ENCODE assay signal across 16 mouse cellular contexts in genomic region chr9:8597089-8597488, GRCm38 (mm10). TPM values are rescaled to one million over a fixed set of nuclear protein-coding genes. Genes with fewer than 3 reads are reported as not detected.
DNase-seq lines count a peak whose midpoint lies in the region; ATAC-seq and TF ChIP-seq lines count a peak whose summit lies in the region.
"Had no signal": no experiment of that assay in that cellular context is flagged by ENCODE, and none has a peak within 500 bp of the region (broad histone marks: within the 10 kb centered on the region; RNA-seq: fewer than 3 reads in every experiment).

No protein-coding gene starts in this region.

- no peak for DNase-seq in frontal cortex, postnatal 14 days (ENCODE audit: low spot score in 2 of 2)
- peak; percentile 12 to 64 for DNase-seq in left cerebral cortex, postnatal 25 days (ENCODE audit: low spot score in 2 of 2)
- DNase-seq in left cerebral cortex, adult 2 months (ENCODE audit: extremely low spot score in 1 of 2, low spot score in 2 of 2), result no peak
- peak; percentile 37 for DNase-seq in cerebellum, adult 8-10 months
- DNase-seq in left cerebral cortex, postnatal 4 days, result peak; percentile 70
- DNase-seq in spleen, postnatal 10 days (ENCODE audit: low spot score in 2 of 2), result no peak
- no peak for DNase-seq in urinary bladder, postnatal 10 days (ENCODE audit: low spot score)
- DNase-seq: adrenal gland, adult 8-10 months; gastrocnemius, adult 2 months; heart, adult 2 months; heart, postnatal 10 days; kidney, adult 11 months had no signal

- no peak for TF ChIP-seq CTCF in left cerebral cortex, adult 2 months (IDR thresholded peaks at IDR 0.05)

- no peak overlapping the region for H3K27ac ChIP-seq in left cerebral cortex, adult 2 months
- H3K27ac ChIP-seq: embryonic facial prominence, embryonic 13.5 days; gastrocnemius, adult 2 months; heart, adult 2 months had no signal

- no peak overlapping the region for H3K4me3 ChIP-seq in left cerebral cortex, adult 2 months
- H3K4me3 ChIP-seq: embryonic facial prominence, embryonic 13.5 days; gastrocnemius, adult 2 months; heart, adult 2 months; myocyte had no signal

- peak; percentile 98 for ATAC-seq in frontal cortex, adult (ENCODE audit: low TSS enrichment)

- intact Hi-C loops in left cerebral cortex, postnatal 25 days (cut with DNase I), result no loop called here
- intact Hi-C loops in left cerebral cortex, adult 2 months (cut with DNase I), result no loop called here
- intact Hi-C loops in left cerebral cortex, postnatal 4 days (cut with DNase I), result no loop called here

RNA-seq across cellular contexts. Expression of gene Trpc6, which starts 53.1 kb away (rescaled TPM):
- total RNA-seq in left cerebral cortex, postnatal 25 days (2021), result 10 to 100 TPM; 12.2 to 13.1 TPM
- total RNA-seq in left cerebral cortex, adult 2 months (2021), result 10 to 100 TPM; 19.0 to 22.4 TPM
- total RNA-seq in left cerebral cortex, postnatal 4 days (2021), result 1 to 10 TPM; 3.3 to 4.0 TPM
- total RNA-seq: liver, adult 2 months had no signal

Comparison
In these comparisons a context has a peak if more than half of its experiments do, and no peak if none do; other contexts are left out.
1. DNase-seq: peak in left cerebral cortex, postnatal 25 days (2 of 2), cerebellum, adult 8-10 months (single experiment) and left cerebral cortex, postnatal 4 days (single experiment); none in frontal cortex, postnatal 14 days (0 of 2), left cerebral cortex, adult 2 months (0 of 2), spleen, postnatal 10 days (0 of 2) and urinary bladder, postnatal 10 days (single experiment).